Mouse (Mus musculus): Measurements from ENCODE around the gene Auts2. TPM values are rescaled to one million over a fixed set of nuclear protein-coding genes. Genes with fewer than 3 reads are reported as not detected.

Gene Auts2
- polyA plus RNA-seq, 1 experiment from 2014 or later = 27.3 TPM

- Histone ChIP-seq H3K4me1 (ENCODE audit: insufficient read depth) (peaks cover 6% of the 10 kb centered on the region; the same call in 1 of the 2 replicates), H3K9me3 (ENCODE audit: low read depth, low read length) (no peaks in the 10 kb centered on the region), H3K36me3 (ENCODE audit: insufficient read depth) (no peaks in the 10 kb centered on the region), H3K9ac (no peak overlapping the region), H3K4me2 (no peak overlapping the region), H3K27ac (ENCODE audit: low read depth) (no peak overlapping the region), H3K27me3 (ENCODE audit: insufficient read depth, low read length) (no peaks in the 10 kb centered on the region), H3K4me3 (ENCODE audit: low read depth, low read length) (no peak overlapping the region)
- peak; percentile 62 for DNase-seq
- WGBS = 51% methylated on average over 5 of the region's 5 CpGs
- 0 out of 2 replicates have a peak, but pooled peaks have one; percentile 38 for ATAC-seq (ENCODE audit: insufficient read depth)
- TF ChIP-seq CTCF (IDR thresholded peaks at IDR 0.05; ENCODE audit: low read depth) = no peak
Observed at GRCm38 (mm10) chr5:132168224-132168623, 374.9 kb downstream of the Auts2 start.

DNA sequence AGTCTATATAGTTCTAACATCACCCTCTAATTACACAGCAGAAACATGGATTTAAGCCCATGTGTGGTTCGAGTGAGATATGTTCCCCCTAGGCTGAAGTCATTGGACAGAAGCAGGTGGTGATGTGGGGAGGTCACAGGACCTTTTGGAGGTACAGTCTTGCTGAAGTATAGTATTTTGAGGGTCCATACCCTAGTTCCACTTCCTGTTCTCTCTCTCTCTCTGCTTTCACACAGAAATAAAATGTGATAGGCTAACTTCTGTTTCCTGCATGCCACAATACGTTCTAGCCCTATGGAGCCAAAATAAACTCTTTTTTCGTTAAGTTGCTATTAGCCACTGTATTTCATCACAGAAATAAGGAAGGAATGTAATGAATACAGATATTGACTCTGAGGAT lies 376.6 kb downstream of the Auts2 start:
- H3K36me3 ChIP-seq (ENCODE audit: insufficient read depth) = no peaks in the 10 kb centered on the region
- no peak overlapping the region for H3K27ac ChIP-seq (ENCODE audit: low read depth)
- H3K27me3 ChIP-seq (ENCODE audit: insufficient read depth, low read length) = no peaks in the 10 kb centered on the region
- no peak for DNase-seq
- H3K4me3 ChIP-seq (ENCODE audit: low read depth, low read length) = no peak overlapping the region
- ATAC-seq (ENCODE audit: insufficient read depth) = no peak
- H3K9ac ChIP-seq = no peak overlapping the region
- TF ChIP-seq CTCF (IDR thresholded peaks at IDR 0.05; ENCODE audit: low read depth) = no peak
- 66% methylated on average over 3 of the region's 3 CpGs for WGBS
- H3K4me1 ChIP-seq (ENCODE audit: insufficient read depth) = peaks cover 9% of the 10 kb centered on the region
- H3K9me3 ChIP-seq (ENCODE audit: low read depth, low read length) = no peaks in the 10 kb centered on the region
- H3K4me2 ChIP-seq = no peak overlapping the region

DNA sequence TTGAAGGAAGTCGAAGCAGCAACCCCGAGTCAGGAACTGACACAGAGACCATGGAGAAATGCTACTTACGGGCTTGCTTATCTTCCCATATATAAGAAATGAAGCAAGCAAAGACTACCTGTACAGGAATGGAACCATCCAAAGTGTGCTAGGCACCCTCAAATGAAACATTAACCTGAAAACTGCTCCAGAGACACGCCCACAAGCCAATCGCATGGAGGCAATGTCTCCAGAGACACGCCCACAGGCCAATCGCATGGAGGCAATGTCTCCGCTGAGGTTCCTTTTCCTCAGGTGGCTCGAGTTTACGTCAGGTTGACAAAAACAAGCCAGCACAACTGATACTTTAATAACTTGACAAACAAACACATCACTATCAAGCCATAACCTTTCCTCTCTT lies 379.2 kb downstream of the Auts2 start:
- Histone ChIP-seq H3K27me3 (ENCODE audit: insufficient read depth, low read length) (no peaks in the 10 kb centered on the region), H3K36me3 (ENCODE audit: insufficient read depth) (no peaks in the 10 kb centered on the region), H3K4me1 (ENCODE audit: insufficient read depth) (peaks cover 6% of the 10 kb centered on the region), H3K9me3 (ENCODE audit: low read depth, low read length) (no peaks in the 10 kb centered on the region), H3K4me3 (ENCODE audit: low read depth, low read length) (no peak overlapping the region), H3K27ac (ENCODE audit: low read depth) (no peak overlapping the region), H3K9ac (no peak overlapping the region), H3K4me2 (no peak overlapping the region)
- no peak for TF ChIP-seq CTCF (IDR thresholded peaks at IDR 0.05; ENCODE audit: low read depth)
- ATAC-seq (ENCODE audit: insufficient read depth) (no peak), DNase-seq (no peak)
- 70% methylated on average over 10 of the region's 10 CpGs for WGBS

DNA sequence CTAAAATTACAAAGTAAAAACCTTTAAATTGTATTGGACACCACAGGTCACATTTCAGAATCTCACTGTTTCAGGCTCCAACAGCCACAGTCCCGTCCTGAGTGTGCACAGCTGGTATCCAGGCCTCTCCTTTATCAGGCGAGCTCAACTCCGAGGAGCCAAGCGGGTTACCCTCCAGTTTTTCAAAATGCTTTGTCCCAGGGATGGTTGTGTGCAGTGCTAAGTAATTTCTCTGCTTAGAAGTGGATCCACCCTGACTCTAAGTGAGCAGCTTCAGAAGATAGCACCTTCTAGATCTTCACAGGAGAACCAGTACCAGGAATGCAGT lies 381.0 kb downstream of the Auts2 start:
- WGBS = 41% methylated on average over 4 of the region's 4 CpGs
- no peak for ATAC-seq (ENCODE audit: insufficient read depth)

DNA sequence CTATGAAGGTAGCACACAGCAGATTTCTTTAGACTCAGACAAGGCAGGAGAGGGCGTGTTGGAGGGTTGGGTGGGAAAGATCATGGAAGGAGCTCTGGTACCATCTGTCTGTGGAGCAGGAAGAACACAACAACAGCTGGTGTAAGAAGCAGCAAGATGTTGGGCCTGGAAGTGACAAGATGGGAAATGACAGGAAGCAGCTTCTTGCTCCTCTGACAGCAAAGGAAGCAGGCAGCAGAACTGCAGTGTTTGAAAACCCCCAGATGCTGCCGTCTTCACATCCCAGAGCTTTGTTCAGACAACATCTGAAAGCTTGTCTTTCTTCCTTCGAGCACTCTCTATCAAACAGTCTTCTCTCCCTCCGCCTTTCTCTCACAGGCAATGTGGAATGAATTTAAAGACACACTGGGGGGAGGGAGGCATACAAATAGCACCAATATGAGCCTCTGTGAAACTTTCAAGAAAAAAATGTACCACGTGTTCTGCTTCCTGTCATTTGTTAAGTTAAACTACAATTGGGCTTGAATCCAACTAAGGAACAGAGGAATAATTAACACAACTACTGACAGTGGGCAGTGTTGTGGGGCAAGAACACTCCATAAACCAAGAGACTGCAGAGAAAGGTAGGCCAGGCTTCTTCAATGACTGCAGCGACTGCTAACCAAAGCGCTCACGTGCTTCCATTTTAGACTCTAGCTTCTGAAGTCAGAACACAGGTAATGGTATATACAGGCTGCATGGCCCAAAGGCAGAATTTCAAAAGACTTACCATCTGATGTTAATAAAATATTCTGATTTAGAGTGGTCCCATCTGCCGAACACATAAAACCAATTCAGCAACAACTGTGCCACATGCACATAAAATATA lies 381.6 kb downstream of the Auts2 start:
- Histone ChIP-seq H3K4me2 (peak overlapping the region; percentile 27; the same call in 1 of the 2 replicates), H3K4me3 (ENCODE audit: low read depth, low read length) (no peak overlapping the region), H3K4me1 (ENCODE audit: insufficient read depth) (peaks cover 6% of the 10 kb centered on the region), H3K27ac (ENCODE audit: low read depth) (peak overlapping the region; percentile 69), H3K27me3 (ENCODE audit: insufficient read depth, low read length) (no peaks in the 10 kb centered on the region), H3K36me3 (ENCODE audit: insufficient read depth) (no peaks in the 10 kb centered on the region), H3K9ac (no peak overlapping the region), H3K9me3 (ENCODE audit: low read depth, low read length) (no peaks in the 10 kb centered on the region)
- DNase-seq (peak; percentile 82), ATAC-seq (ENCODE audit: insufficient read depth) (peak; percentile 86)
- no peak; the same call in 1 of the 2 replicates for TF ChIP-seq CTCF (IDR thresholded peaks at IDR 0.05; ENCODE audit: low read depth)
- 33% methylated on average over 9 of the region's 9 CpGs for WGBS

More for the DNA sequence above, 381.0 kb downstream of the Auts2 start:
- peak; percentile 35 for DNase-seq
- H3K36me3 ChIP-seq (ENCODE audit: insufficient read depth) = no peaks in the 10 kb centered on the region
- no peak overlapping the region for H3K4me2 ChIP-seq
- H3K27ac ChIP-seq (ENCODE audit: low read depth) = peak overlapping the region; percentile 69; the same call in 1 of the 2 replicates
- no peak for TF ChIP-seq CTCF (IDR thresholded peaks at IDR 0.05; ENCODE audit: low read depth)
- no peaks in the 10 kb centered on the region for H3K9me3 ChIP-seq (ENCODE audit: low read depth, low read length)
- no peak overlapping the region for H3K9ac ChIP-seq
- no peak overlapping the region for H3K4me3 ChIP-seq (ENCODE audit: low read depth, low read length)
- H3K27me3 ChIP-seq (ENCODE audit: insufficient read depth, low read length) = no peaks in the 10 kb centered on the region
- peaks cover 6% of the 10 kb centered on the region for H3K4me1 ChIP-seq (ENCODE audit: insufficient read depth)

DNA sequence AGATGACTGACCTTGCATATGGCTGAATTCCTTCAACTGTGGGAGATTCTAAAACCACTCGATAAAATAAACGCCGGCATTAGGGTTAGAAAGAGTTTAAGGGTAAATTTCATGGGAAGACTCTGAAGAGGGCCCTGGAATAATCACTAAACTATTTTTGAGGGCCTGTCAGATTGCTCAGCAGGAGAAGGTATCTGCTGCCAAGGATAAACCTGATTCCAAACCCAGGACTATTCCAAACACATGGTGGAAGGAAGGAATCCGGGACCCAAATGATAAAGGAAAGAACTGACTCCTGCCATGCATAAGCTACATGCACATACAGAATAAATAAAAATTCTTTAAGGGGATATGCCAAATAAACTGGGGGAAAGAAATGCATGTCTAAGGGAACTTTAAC lies 399.0 kb downstream of the Auts2 start:
- DNase-seq (no peak), ATAC-seq (ENCODE audit: insufficient read depth) (no peak)
- Histone ChIP-seq H3K27me3 (ENCODE audit: insufficient read depth, low read length) (no peaks in the 10 kb centered on the region), H3K4me1 (ENCODE audit: insufficient read depth) (no peaks in the 10 kb centered on the region), H3K4me2 (no peak overlapping the region), H3K9ac (no peak overlapping the region), H3K9me3 (ENCODE audit: low read depth, low read length) (no peaks in the 10 kb centered on the region), H3K36me3 (ENCODE audit: insufficient read depth) (no peaks in the 10 kb centered on the region), H3K4me3 (ENCODE audit: low read depth, low read length) (no peak overlapping the region), H3K27ac (ENCODE audit: low read depth) (no peak overlapping the region)
- TF ChIP-seq CTCF (IDR thresholded peaks at IDR 0.05; ENCODE audit: low read depth) = no peak
- 83% methylated on average over 4 of the region's 4 CpGs for WGBS

DNA sequence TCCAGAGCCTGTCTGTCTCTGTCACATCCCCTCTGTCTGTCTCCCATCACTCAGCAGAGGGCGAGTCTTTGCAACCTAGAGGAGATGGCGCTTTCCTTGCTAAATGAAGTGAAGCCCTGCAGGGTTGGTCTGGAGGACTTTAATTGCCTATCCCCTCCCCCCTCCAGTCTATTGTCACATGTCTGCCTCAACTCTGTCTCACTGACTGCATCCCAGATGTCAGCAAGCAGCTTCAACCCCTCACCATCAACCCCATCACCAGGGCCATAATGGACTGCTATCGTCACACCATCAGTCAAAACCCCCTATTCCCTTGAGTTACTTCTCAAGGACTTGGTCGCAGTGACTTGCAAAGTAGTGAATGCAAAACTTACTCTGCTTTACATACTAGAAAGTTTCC lies 402.3 kb downstream of the Auts2 start:
- Histone ChIP-seq H3K4me2 (no peak overlapping the region), H3K9ac (no peak overlapping the region), H3K4me3 (ENCODE audit: low read depth, low read length) (no peak overlapping the region), H3K27me3 (ENCODE audit: insufficient read depth, low read length) (no peaks in the 10 kb centered on the region), H3K4me1 (ENCODE audit: insufficient read depth) (0 out of 2 replicates have a peak, but pooled peaks cover 4% of the 10 kb centered on the region), H3K27ac (ENCODE audit: low read depth) (no peak overlapping the region), H3K36me3 (ENCODE audit: insufficient read depth) (no peaks in the 10 kb centered on the region), H3K9me3 (ENCODE audit: low read depth, low read length) (no peaks in the 10 kb centered on the region)
- ATAC-seq (ENCODE audit: insufficient read depth) = peak; percentile 92; the same call in 1 of the 2 replicates
- WGBS = 51% methylated on average over 4 of the region's 4 CpGs
- TF ChIP-seq CTCF (IDR thresholded peaks at IDR 0.05; ENCODE audit: low read depth) = no peak
- peak; percentile 82 for DNase-seq
